Mouse (Mus musculus) CH12.LX (cell line): ENCODE results near the gene Sit1. TPM values are rescaled to one million over a fixed set of nuclear protein-coding genes. Genes with fewer than 3 reads are reported as not detected.

Source experiments
- DNase-seq: peaks from one replicate; pipeline ENCODE4 v3.0.0-alpha.2; 2013; ENCODE audit errors: extremely low read depth
- H3K27ac ChIP-seq: 2 replicates; pipeline ENCODE4 v1.5.1; 2012; ENCODE audit warnings: low read depth, mild to moderate bottlenecking, control low read depth, moderate library complexity; ENCODE audit not compliant: insufficient read depth
- H3K27me3 ChIP-seq: replicated peaks from 2 replicates; pipeline ENCODE3; 2012; ENCODE audit warnings: inconsistent platforms
- H3K36me3 ChIP-seq, 2 experiments: replicated peaks in 1 of 2; 2 replicates each; pipeline versions ENCODE3 to v1.6.1; 2012; ENCODE audit warnings: inconsistent platforms in 1 of 2, low read length in 1 of 2, mild to moderate bottlenecking in 1 of 2, mixed read lengths in 1 of 2, moderate library complexity in 1 of 2; ENCODE audit not compliant: control insufficient read depth in 1 of 2, insufficient read depth in 1 of 2
- H3K4me1 ChIP-seq, 2 experiments: 2 replicates each; pipeline ENCODE4 v1.6.1; 2012; ENCODE audit warnings: inconsistent platforms in 1 of 2, moderate library complexity in 1 of 2; ENCODE audit not compliant: insufficient read depth in 2 of 2, control insufficient read depth in 1 of 2
- H3K4me2 ChIP-seq: 2 replicates; pipeline ENCODE4 v1.6.1; 2012; ENCODE audit warnings: low read depth, mild to moderate bottlenecking, control low read depth; ENCODE audit not compliant: poor library complexity, insufficient read depth, severe bottlenecking
- H3K4me3 ChIP-seq, 3 experiments: fragments of 150-350 bp in 1 of 3; sonication (generic) in 1 of 3; replicated peaks in 1 of 3; 2 replicates each; pipeline versions ENCODE3 to v1.5.1; 2011 to 2012; ENCODE audit warnings: low read depth in 2 of 3, low read length in 2 of 3, mild to moderate bottlenecking in 2 of 3, moderate library complexity in 2 of 3, control low read depth in 1 of 3, improper control_type of control experiment in 1 of 3, inconsistent platforms in 1 of 3, mixed read lengths in 1 of 3; ENCODE audit not compliant: poor library complexity in 1 of 3
- H3K79me2 ChIP-seq: replicated peaks from 2 replicates; pipeline ENCODE4 v1.6.1; 2012; ENCODE audit warnings: mild to moderate bottlenecking, moderate library complexity; ENCODE audit not compliant: control insufficient read depth, poor library complexity, insufficient read depth, severe bottlenecking; ENCODE audit errors: extremely low read depth
- H3K9ac ChIP-seq: 2 replicates; pipeline ENCODE4 v1.6.1; 2012; ENCODE audit warnings: low read depth, mild to moderate bottlenecking, control low read depth, moderate library complexity; ENCODE audit not compliant: insufficient read depth
- H3K9me3 ChIP-seq: replicated peaks from 2 replicates; pipeline ENCODE3; 2012; ENCODE audit warnings: low read length, inconsistent platforms, mixed read lengths
- CHD1 ChIP-seq: IDR thresholded peaks from 2 replicates; pipeline ENCODE4 v1.6.1; 2012; ENCODE audit warnings: low read depth, low read length, improper control_type of control experiment, inconsistent platforms
- CHD2 ChIP-seq: IDR thresholded peaks from 2 replicates; pipeline ENCODE4 v1.6.1; 2011; ENCODE audit warnings: low read length, improper control_type of control experiment
- CTCF ChIP-seq, 2 experiments: IDR thresholded peaks in 1 of 2; conservative IDR thresholded peaks in 1 of 2; 2 replicates each; pipeline ENCODE4 v1.5.1; 2011 to 2012; ENCODE audit warnings: low read depth in 2 of 2, low read length in 2 of 2, improper control_type of control experiment in 1 of 2, inconsistent platforms in 1 of 2, mild to moderate bottlenecking in 1 of 2, moderate library complexity in 1 of 2
- E2F4 ChIP-seq: IDR thresholded peaks from 2 replicates; pipeline ENCODE4 v1.6.1; 2011; ENCODE audit warnings: low read depth, low read length, improper control_type of control experiment; ENCODE audit not compliant: insufficient replicate concordance
- EP300 ChIP-seq: IDR thresholded peaks from 2 replicates; pipeline ENCODE4 v1.6.1; 2011; ENCODE audit warnings: low read length, improper control_type of control experiment
- ETS1 ChIP-seq: conservative IDR thresholded peaks from 2 replicates; pipeline ENCODE4 v1.6.1; 2012; ENCODE audit warnings: low read depth, mild to moderate bottlenecking, inconsistent platforms, low read length, improper control_type of control experiment, moderate library complexity
- HCFC1 ChIP-seq: IDR thresholded peaks from 2 replicates; pipeline ENCODE4 v1.6.1; 2012; ENCODE audit warnings: low read depth, mild to moderate bottlenecking, inconsistent platforms, low read length, improper control_type of control experiment
- IRF4 ChIP-seq: IDR thresholded peaks from 2 replicates; pipeline ENCODE4 v1.6.1; 2014; ENCODE audit warnings: low read depth, mild to moderate bottlenecking, inconsistent platforms, low read length, improper control_type of control experiment
- JUND ChIP-seq: conservative IDR thresholded peaks from 2 replicates; pipeline ENCODE4 v1.6.1; 2011; ENCODE audit warnings: low read depth, low read length, improper control_type of control experiment
- MAX ChIP-seq: IDR thresholded peaks from 2 replicates; pipeline ENCODE4 v1.6.1; 2011; ENCODE audit warnings: low read length, improper control_type of control experiment
- MEF2A ChIP-seq: IDR thresholded peaks from 2 replicates; pipeline ENCODE4 v1.6.1; 2014; ENCODE audit warnings: low read depth, mild to moderate bottlenecking, inconsistent platforms, low read length, improper control_type of control experiment, borderline replicate concordance
- MXI1 ChIP-seq: IDR thresholded peaks from 2 replicates; pipeline ENCODE4 v1.6.1; 2011; ENCODE audit warnings: mild to moderate bottlenecking, low read depth, low read length, improper control_type of control experiment
- POLR2AphosphoS2 ChIP-seq: IDR thresholded peaks from 2 replicates; pipeline ENCODE4 v1.6.1; 2011; ENCODE audit warnings: low read depth, low read length, improper control_type of control experiment
- RCOR1 ChIP-seq: conservative IDR thresholded peaks from 2 replicates; pipeline ENCODE4 v1.6.1; 2012; ENCODE audit warnings: low read depth, mild to moderate bottlenecking, inconsistent platforms, low read length, improper control_type of control experiment
- SIN3A ChIP-seq: IDR thresholded peaks from 2 replicates; pipeline ENCODE4 v1.6.1; 2012; ENCODE audit warnings: low read length, improper control_type of control experiment, inconsistent platforms
- SMC3 ChIP-seq: IDR thresholded peaks from 2 replicates; pipeline ENCODE4 v1.6.1; 2011; ENCODE audit warnings: low read depth, low read length, improper control_type of control experiment
- TCF12 ChIP-seq: IDR thresholded peaks from 2 replicates; pipeline ENCODE4 v1.6.1; 2014; ENCODE audit warnings: low read depth, mild to moderate bottlenecking, inconsistent platforms, low read length, improper control_type of control experiment
- UBTF ChIP-seq: IDR thresholded peaks from 2 replicates; pipeline ENCODE4 v1.6.1; 2012; ENCODE audit warnings: low read depth, mild to moderate bottlenecking, inconsistent platforms, low read length, improper control_type of control experiment, moderate library complexity
- USF1 ChIP-seq: IDR thresholded peaks from 2 replicates; pipeline ENCODE4 v1.6.1; 2014; ENCODE audit warnings: low read depth, mild to moderate bottlenecking, inconsistent platforms, low read length, improper control_type of control experiment
- ZKSCAN1 ChIP-seq: IDR thresholded peaks from 2 replicates; pipeline ENCODE4 v1.6.1; 2012; ENCODE audit warnings: low read depth, inconsistent platforms, low read length, improper control_type of control experiment, borderline replicate concordance
- ZMIZ1 ChIP-seq: IDR thresholded peaks from 2 replicates; pipeline ENCODE4 v1.6.1; 2012; ENCODE audit warnings: low read depth, mild to moderate bottlenecking, inconsistent platforms, low read length, improper control_type of control experiment
- ZNF384 ChIP-seq: IDR thresholded peaks from 2 replicates; pipeline ENCODE4 v1.6.1; 2012; ENCODE audit warnings: low read depth, low read length, improper control_type of control experiment, inconsistent platforms
- dilution Hi-C: fragments of 300-500 bp; cut with MboI; formaldehyde crosslinking; loops from 2 replicates; pipeline ENCODE4 v1.14.3; 2020; ENCODE audit warnings: low sequenced_read_pairs; ENCODE audit not compliant: extremely low pct_unique_long_range_greater_than_20kb, extremely low pct_ligation_motif_present
- in situ Hi-C: fragments of 300-500 bp; cut with MboI; formaldehyde crosslinking; loops from 3 replicates; pipeline ENCODE4 v1.14.3; 2019; ENCODE audit warnings: low sequenced_read_pairs, low pct_ligation_motif_present, low pct_unique_long_range_greater_than_20kb, mixed read lengths
- polyA plus RNA-seq: library from polyadenylated mRNA; unstranded; fragments of >175 nt; gene quantifications from 2 replicates; pipeline ENCODE4 v1.2.1, GENCODE M21; 2012; ENCODE audit warnings: low read depth; ENCODE audit not compliant: insufficient read length
- total RNA-seq, 2 experiments: library from RNA; depleted of rRNA; stranded (reverse); fragments of 300-350 nt in 1 of 2; fragments of >200 nt in 1 of 2; gene quantifications; 2 replicates each; pipeline ENCODE4 v1.2.3; 2012 to 2014

Sit1 gene
- total and polyA plus RNA-seq, 3 experiments = 2.8 to 10.5 (median 10.1) TPM

DNA sequence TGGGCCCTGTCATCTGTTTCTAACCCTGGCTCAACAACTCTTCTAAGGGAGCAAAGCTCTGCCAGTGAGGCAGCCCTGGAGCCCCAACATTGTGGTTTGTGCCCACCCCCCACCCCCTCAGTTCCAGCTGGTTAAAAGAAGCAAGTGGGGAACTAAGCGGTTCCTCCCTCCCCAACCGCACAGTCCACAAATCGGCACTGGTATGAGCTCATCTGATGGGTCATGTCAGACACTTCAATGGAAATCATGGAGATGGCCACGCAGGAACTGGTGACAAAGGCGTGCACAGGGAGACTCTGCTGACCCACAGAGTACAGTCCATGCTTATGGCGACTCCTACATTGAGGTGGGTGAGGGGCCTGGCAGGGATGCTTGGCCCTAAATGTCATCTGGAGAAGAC, 17.6 kb downstream of the Sit1 start:
- no peaks in the 10 kb centered on the region for H3K27me3 ChIP-seq
- no peaks in the 10 kb centered on the region for H3K36me3 ChIP-seq
- no peak for DNase-seq
- H3K27ac ChIP-seq = no peak overlapping the region
- H3K9ac ChIP-seq = no peak overlapping the region
- no peak overlapping the region for H3K4me2 ChIP-seq
- H3K4me1 ChIP-seq = peaks cover 0 to 15% of the 10 kb centered on the region in 2 experiments; a peak in 2 of 4 replicates
- peaks cover 12% of the 10 kb centered on the region for H3K9me3 ChIP-seq
- no peak for TF ChIP-seq SMC3
- no peak for TF ChIP-seq USF1
- no peaks in the 10 kb centered on the region for H3K79me2 ChIP-seq
- in situ Hi-C loops = no loop called here
- dilution Hi-C loops = no loop called here
- H3K4me3 ChIP-seq = no peak overlapping the region

DNA sequence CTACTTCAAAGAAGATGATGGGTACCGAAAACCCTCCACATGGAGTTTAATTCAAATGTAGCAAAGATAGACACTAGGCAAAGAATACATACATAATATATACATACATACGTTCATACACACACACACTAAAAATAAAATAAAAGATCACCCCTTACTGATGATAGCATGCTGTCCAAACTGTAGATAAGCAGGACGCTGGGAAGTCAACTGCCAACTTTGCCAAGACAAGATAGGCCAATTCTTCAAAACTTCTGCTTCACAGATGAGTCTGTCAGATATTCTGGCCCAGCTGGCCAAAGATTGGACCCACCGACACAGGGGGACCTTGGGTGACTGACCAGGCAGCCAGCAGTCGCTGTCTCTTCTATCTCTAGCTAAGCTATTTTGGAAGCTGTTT, 20.4 kb downstream of the Sit1 start:
- Histone ChIP-seq H3K36me3 (no peaks in the 10 kb centered on the region), H3K9me3 (peaks cover 8% of the 10 kb centered on the region), H3K79me2 (no peaks in the 10 kb centered on the region)
- TF ChIP-seq POLR2AphosphoS2 = no peak
- no peak for TF ChIP-seq MAX
- no peak for TF ChIP-seq CTCF (conservative IDR thresholded peaks at IDR 0.05 in 1 of 2, IDR thresholded peaks at IDR 0.05 in 1 of 2; ENCODE audit: low read depth in 2 of 2, low read length in 2 of 2)
- no peak for TF ChIP-seq JUND
- no peak for TF ChIP-seq RCOR1
- no peak for TF ChIP-seq MXI1
- TF ChIP-seq CHD2 = no peak
- no peak for TF ChIP-seq ZNF384
- TF ChIP-seq IRF4 = no peak
- no peak for TF ChIP-seq HCFC1
- TF ChIP-seq ZKSCAN1 = no peak
- TF ChIP-seq UBTF = no peak
- TF ChIP-seq ZMIZ1 = no peak
- no peak for TF ChIP-seq EP300
- no peak for TF ChIP-seq SIN3A
- no peak for TF ChIP-seq E2F4
- TF ChIP-seq MEF2A = no peak
- no peak for TF ChIP-seq ETS1
- TF ChIP-seq TCF12 = no peak
- TF ChIP-seq CHD1 = no peak
- TF ChIP-seq, all 38 proteins: peak for 0
- in situ Hi-C loops (no loop called here), dilution Hi-C loops (no loop called here)
- Histone ChIP-seq H3K4me3 (no peak overlapping the region), H3K27ac (no peak overlapping the region), H3K4me1 (peaks cover 0 to 15% of the 10 kb centered on the region in 2 experiments; a peak in 2 of 4 replicates), H3K9ac (no peak overlapping the region), H3K4me2 (no peak overlapping the region), H3K27me3 (peaks cover 3% of the 10 kb centered on the region)
- DNase-seq = no peak
